Mouse (Mus musculus): ENCODE results near the gene Ovol1.

DNA sequence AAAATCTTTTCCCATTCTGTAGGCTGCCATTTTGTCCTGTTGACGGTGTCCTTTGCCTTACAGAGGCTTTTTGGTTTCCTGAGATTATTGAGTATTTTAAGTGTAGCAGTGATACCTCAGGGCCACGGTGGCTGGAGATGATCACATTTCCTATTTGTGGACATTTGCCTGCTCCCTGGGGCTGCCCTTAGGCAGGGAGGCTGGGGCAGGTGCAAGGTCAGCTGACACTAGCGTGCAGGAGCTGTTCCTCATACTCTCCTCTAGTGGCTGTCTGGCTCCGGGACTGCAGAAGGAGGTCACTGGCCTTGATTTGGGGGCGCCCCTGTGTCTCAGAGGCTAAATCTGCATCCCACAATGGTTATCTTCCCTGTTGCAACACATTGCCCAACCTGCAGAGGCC, 35.2 kb downstream of the Ovol1 start:
- TF ChIP-seq CTCF (IDR thresholded peaks at IDR 0.05; ENCODE audit: extremely low read depth, insufficient read length, insufficient replicate concordance, low read depth, low read length) (no peak), POLR2A (IDR thresholded peaks at IDR 0.05; ENCODE audit: low read depth, low read length) (no peak)

Data from small intestine, adult 2 months (tissue).